Mouse (Mus musculus): ENCODE measurements around the gene Dock1.

Gene Dock1

GRCm38 (mm10) chr7:134757605-134758004 is 87.2 kb downstream of the Dock1 start:
- DNase-seq, result no peak

GRCm38 (mm10) chr7:134761799-134762198 is 91.3 kb downstream of the Dock1 start:
- DNase-seq, result no peak

DNA sequence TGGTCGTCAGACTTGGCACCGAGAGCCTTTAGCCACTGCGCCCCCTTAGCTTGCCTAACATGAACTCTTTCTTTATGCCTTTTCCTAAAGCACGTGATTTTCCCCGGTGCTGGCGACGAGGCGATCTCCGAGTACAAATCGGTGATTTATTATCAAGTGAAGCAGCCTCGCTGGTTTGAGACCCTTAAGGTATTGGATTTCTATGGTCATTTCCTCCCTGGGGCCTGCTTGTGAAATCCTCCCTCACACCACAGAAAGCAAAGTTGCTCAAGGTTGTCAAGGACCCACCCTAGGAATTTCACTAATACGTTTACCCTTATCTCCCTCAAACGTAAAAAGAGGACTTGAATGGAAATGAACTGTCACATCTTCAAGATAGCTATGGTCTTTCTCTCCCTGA is 94.7 kb downstream of the Dock1 start:
- no peak for DNase-seq

DNA sequence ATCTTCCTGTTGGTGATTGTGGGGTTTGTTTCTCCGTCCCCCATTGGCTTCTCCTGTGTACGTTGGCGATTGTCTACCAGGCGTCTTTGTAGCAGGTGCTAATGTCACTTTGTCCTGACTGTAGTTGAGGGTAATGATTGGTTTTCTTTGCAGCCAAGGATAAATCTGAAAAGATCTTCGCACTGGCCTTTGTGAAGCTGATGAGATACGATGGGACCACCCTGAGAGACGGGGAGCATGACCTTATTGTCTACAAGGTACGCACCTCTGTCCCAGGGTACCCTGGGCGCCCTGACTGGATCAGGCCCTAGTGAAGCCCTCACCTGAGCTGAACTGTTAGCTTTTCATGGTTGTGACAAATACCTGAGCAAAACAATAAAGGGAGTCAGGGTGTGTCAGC is 100.9 kb downstream of the Dock1 start:
- DNase-seq, result no peak

GRCm38 (mm10) chr7:134772363-134772762 is 101.9 kb downstream of the Dock1 start:
- no peak for DNase-seq

DNA sequence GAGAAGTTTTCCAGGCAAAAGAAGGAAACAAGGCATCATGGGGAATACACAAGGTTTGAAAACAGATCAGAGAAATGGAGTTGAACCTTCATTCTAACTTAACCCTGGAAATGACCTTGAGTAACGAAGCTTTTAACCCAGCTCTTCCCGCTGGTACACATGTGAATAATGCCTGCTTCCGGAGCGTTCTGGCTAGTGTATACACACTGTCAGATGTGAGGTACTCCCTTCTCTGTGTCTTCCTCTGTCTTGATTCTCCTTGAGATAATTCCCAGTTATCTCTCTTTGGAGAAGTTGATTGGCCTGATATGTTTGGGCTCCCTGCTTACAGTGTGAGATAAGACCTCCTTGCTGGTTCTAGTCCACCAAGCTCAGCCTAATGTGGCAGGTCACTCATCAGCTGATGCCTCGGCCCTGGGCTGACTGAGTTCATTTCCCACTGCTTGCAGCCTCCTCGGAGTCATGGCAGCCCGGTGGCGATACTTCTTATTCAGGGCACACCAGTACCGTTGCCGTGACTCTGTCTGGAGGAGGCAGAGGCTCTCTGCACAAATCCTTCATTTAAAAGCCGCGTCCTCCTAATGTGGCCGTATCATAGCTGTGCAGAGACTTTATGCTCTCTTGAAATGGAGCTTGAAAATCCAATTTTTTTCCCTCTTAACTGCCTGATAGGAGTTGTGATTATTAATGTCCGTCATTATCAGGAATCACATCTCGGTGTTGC is 102.6 kb downstream of the Dock1 start:
- DNase-seq, result no peak

DNA sequence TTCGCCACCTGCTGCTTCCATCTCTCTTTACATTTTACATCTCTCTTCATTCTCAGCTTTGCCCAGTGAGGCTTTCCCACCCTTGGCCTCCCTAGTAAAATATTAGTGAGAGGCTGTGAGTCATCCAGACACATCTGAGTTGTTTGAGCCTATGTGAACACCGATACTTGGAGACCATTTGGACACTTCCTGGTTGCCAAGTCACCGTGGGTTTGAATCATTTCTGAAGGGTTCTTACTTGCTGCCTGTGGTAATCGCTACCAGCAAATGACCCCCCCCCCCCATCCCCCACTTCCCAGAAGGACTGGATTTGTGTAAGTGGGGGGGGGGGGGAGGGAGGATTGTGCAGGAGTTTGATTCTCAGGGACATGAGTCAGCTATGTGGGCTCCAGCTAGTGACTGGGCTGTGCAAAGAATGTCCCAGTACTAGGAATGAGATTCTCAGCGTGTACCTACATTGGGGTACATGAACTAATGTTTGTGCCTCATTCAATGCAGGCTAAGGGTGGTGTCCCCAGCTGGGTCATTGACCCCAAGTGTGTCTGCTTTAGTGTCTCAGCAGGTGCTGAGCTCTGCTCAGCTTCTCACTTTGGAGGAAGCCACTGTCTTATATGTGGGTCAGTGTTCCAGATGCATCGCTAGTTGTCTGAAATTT is 103.4 kb downstream of the Dock1 start:
- no peak for DNase-seq

- no peak for DNase-seq
These were observed 104.2 kb downstream of the Dock1 start for GRCm38 (mm10) chr7:134774468-134775162.

DNA sequence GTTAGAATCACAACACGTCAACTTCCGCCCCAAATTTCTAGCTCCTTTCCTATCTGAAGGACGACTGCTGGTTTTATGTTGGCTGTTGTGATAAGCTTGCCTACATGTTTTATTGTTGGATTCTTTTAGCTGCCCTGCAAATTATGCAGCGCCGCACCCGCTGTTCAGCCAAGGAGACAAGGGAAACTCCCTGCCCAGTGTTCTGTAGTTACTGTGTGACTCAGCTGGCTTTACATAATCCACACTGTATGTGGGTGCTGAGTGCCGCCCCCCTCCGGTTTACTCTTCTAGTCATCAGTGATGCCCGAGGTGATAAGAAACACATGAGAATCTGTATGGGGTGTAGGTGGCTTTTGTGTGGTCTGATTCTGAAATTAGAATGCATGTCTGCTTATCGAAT is 105.2 kb downstream of the Dock1 start:
- no peak for DNase-seq

DNA sequence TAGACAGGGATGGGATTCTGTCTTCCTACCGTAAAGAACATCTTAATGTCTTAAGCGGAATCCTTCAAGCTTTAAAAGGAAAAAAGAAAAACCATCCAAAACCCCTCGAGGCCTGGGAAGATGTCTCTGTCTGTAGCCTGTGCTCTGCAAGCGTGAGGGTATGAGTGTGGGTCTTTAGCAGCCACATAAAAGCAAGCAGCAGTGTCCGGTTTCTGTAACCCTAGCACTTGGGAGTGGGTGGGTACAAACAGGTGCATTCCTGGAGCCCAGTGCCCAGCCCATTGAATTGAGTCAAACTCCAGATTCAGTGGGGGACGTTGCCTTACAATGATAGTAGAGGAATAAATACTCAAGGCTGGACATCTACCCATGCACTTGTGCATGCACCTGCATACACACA is 105.9 kb downstream of the Dock1 start:
- no peak for DNase-seq

DNA sequence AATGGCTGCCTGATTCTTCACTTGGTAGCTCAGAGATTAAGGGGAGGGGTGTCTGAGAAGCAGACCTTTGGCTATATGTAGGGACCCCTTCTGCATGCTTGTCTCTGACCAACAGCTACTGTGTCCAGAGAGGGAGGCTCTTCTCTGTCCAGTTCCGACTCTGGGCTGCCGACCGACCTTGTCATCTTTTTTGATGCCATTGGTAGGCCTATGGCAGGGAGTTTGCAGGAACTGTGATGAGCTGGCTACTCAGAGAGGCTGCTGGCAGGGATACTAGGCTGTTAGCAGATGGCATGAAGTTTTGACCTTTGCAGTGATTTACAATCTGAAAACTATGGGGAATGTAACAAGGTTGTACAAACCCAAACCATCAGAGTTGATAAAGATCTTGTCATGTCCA is 109.3 kb downstream of the Dock1 start:
- DNase-seq, result no peak

DNA sequence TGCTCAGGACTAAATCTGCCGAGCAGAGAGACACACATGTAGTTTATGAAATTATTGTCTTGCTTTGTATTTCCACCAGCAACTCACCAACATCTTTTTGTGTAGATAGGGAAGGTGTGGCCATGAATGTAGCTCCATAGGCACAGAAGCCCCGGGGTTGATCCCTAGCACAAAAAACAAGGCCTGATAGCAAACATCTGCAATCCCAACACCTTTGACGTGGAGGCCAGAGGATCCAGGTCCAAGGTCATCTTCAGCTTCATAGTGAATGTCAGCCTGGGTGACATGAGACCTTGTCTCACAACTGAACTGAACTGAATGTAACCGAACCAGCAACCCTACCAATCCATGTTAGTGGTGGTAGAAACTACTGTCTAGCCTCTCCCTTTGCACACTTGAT is 116.7 kb downstream of the Dock1 start:
- DNase-seq, result no peak

DNA sequence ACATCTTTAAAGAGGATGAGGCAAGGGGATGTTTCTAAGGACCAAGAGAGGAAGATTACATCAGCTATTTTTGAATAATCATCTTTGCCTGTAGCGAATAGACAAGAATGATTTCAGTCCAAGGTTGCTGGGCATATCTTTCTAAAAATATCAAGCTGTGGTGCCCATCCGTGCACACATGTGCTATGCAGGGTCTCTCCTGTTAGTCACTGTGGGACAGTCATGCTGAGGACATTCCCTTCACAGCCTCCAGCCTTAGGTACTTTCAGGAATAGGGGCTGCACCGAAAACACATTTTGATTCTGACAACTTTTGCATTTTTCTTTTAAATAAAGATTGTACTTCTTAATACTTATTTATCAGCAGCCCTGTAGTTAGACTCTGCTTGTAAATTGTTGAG is 124.4 kb downstream of the Dock1 start:
- DNase-seq, result no peak

- no peak for DNase-seq
These were observed 129.6 kb downstream of the Dock1 start for GRCm38 (mm10) chr7:134800079-134800478.

DNA sequence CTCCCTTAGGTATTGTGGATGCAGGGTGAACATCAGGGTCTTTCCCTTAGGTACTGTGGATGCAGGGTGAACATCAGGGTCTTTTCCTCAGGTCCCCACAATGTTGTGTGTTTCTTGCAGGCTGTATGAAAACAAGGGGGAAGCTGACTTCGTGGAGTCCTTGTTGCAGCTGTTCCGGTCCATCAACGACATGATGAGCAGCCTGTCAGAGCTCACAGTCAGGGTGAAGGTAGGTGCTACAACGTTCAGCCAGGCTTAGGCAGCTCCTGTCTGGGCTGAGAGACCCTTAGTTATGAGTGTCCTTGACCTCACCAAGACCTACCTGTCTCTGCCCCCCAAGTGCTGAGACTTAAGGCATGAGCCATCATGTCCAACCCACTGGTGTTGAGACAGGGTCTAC is 134.0 kb downstream of the Dock1 start:
- DNase-seq, result no peak

DNA sequence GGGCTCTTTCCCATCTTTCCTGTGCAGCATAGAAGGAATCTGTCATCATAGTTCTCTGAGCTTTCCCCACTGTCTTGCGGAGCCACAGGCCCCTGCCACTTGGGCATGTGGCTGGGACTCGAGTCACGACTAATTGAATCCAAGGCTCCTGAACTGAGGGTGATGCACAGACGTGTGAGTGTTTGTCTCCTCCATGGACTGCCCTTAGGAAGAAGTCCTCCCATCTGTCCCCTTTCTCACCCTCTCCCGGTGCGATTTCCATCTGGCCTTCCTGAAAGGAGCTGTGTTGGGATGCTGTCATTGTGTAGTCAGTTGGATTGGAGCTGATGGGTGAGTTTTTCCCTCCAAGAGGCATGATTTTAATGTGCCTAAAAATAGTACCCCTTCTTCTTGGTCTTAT is 136.3 kb downstream of the Dock1 start:
- DNase-seq, result no peak

DNA sequence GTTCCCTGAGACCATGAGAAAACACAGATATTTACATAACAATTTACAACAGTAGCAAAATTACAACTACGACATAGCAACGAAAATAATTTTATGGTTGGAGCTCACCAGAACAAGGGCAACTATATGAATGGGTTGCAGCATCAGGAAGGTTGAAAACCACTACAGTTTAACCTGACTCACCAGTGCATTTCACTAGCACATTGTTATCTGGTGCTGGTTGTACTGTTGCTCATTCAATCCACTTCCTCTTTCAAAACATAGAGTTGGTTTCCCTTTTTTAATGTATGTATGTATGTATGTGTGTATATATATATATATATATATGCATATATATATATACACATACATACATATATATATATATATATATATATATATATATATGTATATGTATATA is 138.0 kb downstream of the Dock1 start:
- DNase-seq, result no peak

GRCm38 (mm10) chr7:134809241-134809975 is 139.0 kb downstream of the Dock1 start:
- peak; percentile 15 for DNase-seq

DNA sequence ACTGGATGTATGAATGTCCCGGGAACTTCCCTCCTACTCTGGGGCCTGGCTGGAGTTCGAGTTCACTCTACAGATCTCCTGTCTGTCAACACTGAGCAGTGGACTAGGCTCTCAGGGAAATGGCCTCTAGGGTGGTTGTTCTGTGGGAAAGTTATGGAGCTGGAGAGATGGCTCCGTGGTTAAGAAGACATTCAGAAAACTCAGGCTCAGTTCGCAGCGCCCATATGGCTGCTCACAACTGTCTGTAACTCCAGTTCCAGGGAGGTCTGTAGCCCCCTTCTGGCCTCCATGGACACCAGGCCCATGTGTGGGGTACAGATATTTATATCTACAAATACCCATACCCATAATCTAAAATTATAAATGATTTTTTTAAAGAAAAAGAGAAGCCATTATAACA is 148.0 kb downstream of the Dock1 start:
- no peak for DNase-seq

- no peak for DNase-seq
These were observed 150.8 kb downstream of the Dock1 start for GRCm38 (mm10) chr7:134821264-134821663.

GRCm38 (mm10) chr7:134822006-134822405 is 151.6 kb downstream of the Dock1 start:
- DNase-seq, result no peak

- no peak for DNase-seq
These were observed 153.4 kb downstream of the Dock1 start for GRCm38 (mm10) chr7:134823891-134824290.

GRCm38 (mm10) chr7:134840066-134840465 is 169.6 kb downstream of the Dock1 start:
- no peak for DNase-seq

DNA sequence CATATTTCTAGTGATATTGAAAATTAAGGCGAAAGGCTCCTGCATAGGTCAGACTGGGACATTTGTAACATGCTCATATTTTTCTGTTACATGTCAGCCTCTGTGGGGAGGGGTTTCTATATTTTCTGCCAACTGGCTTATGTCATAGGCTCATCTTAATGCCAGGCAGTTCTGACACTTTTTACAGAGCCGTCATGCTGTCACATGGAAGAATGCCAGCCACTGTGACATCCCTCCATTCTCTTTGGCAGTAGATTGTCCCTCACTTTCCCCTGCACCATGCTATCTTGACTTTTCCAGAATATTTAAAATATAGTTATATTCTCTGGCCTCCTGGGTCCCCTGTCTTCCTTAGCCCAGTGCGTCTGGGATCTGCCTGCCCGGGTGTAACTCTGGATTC is 172.3 kb downstream of the Dock1 start:
- DNase-seq, result no peak
